Comparison of ENCODE assay signal across 21 mouse cellular contexts in genomic region chr13:83624651-83625050, GRCm38 (mm10).
"Had no signal": no experiment of that assay in that cellular context is flagged by ENCODE, and none has a peak within 500 bp of the region (broad histone marks: within the 10 kb centered on the region; RNA-seq: fewer than 3 reads in every experiment).

No protein-coding gene starts in this region.

- ATAC-seq: liver, postnatal 0 days; lung, postnatal 0 days; midbrain, embryonic 13.5 days; midbrain, embryonic 16.5 days had no signal

- DNase-seq: liver, postnatal 0 days; lung, adult 2 months; lung, postnatal 14 days; lung, postnatal 36 days; retina, postnatal 1 day; right cerebral cortex, adult 18-20 months; right cerebral cortex, postnatal 25 days; right cerebral cortex, postnatal 4 days; spleen, adult 18-20 months; thymus, adult 18-20 months; thymus, postnatal 14 days; thymus, postnatal 36 days had no signal

- H3K27ac ChIP-seq: lung, embryonic 15.5 days; macrophage; midbrain, embryonic 13.5 days; neural tube, embryonic 13.5 days; neural tube, embryonic 15.5 days had no signal

- H3K4me3 ChIP-seq: lung, embryonic 15.5 days; megakaryocyte, embryonic 14.5 days; midbrain, embryonic 13.5 days; myocyte; neural tube, embryonic 13.5 days; neural tube, embryonic 15.5 days had no signal
